Mouse (Mus musculus) urinary bladder, adult 2 months (tissue): Measurements from ENCODE around the gene Eif3i. TPM values are rescaled to one million over a fixed set of nuclear protein-coding genes. Genes with fewer than 3 reads are reported as not detected.
A peak's percentile ranks its signal among the peaks of the same experiment; 100 is the strongest.

ENCODE experiments used
- DNase-seq: peaks from one replicate; pipeline ENCODE4 v3.0.0; 2022; ENCODE audit warnings: low spot score
- polyA plus RNA-seq: library from polyadenylated mRNA; depleted of rRNA; stranded (reverse); fragments of >200 nt; gene quantifications from 2 replicates; pipeline ENCODE4 v1.2.3, GENCODE M21; 2012

Eif3i gene
- polyA plus RNA-seq, 1 experiment, result 264 TPM

DNA sequence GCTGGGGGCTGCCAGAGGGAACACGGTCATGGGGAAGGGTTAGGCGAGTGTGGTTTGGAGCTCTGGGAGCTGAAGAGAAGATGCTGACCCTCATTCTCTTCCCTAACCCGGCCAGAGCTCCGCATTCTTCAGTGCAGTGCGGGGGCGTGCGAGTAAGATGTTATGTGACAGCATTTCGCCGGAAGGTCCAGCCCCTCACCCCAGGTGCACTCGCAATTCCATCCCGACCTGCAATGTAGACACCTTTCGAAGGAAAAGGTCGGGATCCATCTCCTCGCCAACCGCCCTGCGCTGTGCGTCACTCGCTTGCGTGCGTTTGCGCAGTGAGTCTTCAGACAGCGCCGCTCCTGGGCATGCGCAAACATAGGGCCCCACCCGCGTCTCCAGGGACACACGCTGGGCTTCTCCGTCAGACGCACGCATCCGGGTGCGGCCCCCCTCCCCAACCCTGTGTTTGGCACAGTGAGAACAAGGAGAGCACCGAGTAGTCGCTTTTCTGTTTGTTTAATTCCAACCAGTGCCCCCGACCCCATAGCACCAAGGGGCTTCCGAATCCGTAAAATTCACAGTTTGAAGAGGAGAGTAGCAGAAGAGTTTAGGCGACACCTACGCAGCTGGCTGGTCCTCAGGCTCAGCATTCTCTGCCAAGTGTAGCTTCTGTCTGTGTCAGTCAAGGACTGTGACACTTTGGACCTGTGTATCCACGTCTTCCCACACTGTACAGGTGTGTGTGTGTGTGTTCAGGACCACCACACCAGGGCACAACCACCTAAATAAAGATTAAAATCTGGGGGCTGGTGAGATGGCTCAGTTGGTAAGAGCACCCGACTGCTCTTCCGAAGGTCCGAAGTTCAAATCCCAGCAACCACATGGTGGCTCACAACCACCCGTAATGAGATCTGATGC lies 18.6 kb upstream of the Eif3i start, which contains the start of gene Iqcc:
Gene Iqcc, minus strand, starts transcription at position 314 of the 906 bp plus-strand sequence.
- DNase-seq, result peak; percentile 86

DNA sequence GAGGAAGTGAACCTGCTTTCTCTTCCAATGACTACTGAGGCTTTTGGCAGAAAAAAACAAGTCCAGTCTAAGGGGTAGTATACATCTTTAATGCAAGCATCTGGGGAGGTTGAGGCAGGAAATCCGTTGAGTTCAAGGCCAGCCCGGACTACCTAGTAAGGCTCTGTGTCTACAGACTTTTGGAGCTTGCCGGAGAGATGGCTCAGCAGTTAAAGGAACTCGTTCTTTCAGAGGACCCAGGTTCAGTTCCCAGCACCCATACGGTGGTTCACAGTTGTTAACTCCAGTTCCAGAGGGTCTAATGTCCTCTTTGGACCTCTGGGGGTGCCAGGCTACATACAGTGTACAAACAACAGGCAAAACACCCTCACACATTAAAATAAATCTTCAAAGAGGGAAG lies 17.6 kb upstream of the Eif3i start:
- DNase-seq, result no peak

DNA sequence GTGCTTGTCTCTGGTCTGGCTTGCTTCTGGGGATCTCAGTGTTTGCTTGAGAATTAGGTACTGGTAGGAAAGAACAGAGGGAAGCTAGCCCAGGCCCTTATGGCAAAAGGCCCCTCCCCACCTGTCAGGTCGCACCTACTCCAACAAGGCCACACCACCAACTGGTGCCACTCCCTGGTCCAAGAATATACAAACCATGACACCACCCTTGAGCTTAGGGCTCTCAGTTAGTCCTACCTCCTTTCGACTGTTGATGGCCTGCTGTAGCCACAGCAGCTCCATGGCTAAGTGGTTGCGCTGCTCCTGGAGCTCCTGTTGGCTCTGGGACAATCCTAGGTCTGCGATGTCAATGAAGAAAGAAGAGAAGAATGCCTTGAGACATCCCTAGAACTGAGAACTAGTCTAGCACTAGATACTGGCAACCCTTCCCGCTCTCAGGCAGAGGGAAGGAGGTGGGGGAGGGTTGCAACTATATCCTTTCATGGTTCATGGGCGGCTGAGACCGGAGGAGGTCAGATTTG lies 16.7 kb upstream of the Eif3i start:
- no peak for DNase-seq

DNA sequence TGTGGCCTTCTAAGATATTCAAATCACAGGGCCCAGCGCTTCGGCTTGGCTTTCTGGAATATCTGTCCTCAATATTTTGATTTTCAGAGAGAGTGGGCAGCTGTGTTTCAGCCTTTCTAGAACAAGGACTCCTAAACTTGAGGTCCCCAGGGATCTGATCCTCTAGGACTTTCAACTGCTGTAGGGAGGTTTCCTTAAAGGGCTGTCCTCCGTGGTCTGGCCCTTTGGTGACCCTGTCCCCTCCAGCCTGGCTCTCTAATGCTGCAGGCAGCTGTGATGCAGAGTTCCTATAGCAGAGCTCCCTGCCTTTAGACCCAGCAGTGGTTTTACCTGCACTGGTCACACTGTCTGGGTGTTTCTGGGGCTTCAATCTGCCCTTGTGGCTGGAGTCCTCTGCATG lies 16.2 kb upstream of the Eif3i start:
- DNase-seq, result no peak

DNA sequence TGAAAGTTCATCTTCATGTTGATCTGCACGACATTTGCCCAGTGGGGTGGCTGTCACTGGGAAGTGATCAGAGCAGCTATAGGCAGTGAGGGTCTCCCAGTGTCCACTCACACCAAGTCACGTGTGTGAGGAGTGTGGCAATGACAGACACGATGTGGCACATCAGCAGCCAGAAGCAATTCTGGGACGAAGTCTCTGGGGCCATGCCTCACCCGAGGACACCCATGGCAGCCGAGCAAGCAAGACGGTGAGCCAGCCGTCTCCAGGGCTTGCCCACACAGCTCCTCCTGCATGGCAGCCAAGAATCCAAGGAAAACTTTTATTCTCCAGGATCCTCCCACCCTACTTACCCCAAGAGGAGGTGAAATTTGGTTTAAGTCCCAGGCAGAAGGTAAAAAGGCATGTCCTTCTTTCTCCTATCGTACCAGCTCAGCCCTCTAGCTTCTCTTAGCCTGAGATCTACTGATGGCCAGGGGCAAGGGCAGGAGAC lies 15.4 kb upstream of the Eif3i start:
- no peak for DNase-seq

DNA sequence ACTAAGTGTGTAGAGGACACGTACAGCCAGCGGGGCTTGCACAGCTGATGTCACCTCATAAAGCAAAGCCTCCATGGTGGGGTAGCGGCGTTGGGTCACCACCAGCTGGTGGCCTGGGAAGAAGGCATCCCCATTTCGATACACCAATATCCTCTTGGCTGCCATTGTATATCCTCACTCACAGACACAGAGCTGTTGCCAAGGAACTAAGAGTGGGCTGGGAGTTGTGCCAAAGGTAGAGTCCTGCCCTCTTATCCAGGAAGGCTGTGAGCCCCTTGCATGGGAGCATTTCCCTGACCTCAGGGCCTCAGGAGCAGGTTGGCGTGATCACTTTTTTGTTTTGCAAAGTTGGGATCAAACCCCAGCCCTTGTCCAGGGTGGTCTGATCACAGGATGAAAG lies 13.6 kb upstream of the Eif3i start, which contains the start of gene Dcdc2b:
Gene Dcdc2b, minus strand, starts transcription at position 165 of the 400 bp plus-strand sequence.
- no peak for DNase-seq

DNA sequence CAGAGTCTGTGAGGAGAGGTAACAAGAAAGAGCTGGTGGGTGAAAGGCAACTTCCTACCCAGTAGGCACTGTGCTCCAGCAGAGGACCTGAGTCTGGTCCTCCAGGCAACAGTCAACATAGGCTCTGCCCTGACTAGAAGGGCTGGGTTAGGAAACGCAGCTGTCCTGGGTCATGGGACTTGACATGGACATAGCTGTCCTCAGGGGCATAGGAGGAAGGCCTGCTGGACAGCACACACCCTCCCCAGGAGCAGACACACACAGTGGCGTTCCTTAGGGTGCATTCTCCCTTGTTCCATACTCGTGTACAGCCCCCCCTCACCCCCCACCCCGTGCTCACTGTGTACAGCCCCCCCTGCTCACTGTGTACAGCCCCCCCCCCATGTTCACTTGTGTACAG lies 10.0 kb upstream of the Eif3i start:
- DNase-seq, result no peak

DNA sequence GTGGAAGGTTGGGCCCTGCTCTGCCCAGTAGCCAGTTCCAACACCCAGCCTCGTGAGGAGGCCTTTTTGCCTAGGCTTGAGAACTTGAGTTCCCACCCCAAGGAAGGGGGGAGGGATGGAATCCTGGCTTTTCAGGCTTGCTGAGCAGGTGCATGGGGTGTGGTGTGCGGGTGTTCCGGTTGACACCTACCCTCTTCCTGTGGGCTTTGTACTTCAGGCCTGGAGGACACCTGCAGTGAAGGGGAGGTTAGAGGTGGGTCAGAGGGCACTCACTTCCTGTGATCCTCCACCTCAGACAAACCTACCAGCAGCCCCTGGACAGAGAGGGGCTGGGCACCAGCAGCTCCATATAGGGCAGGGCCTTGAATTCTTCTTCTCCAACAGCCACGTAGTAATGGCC lies 9.6 kb upstream of the Eif3i start:
- DNase-seq, result no peak

DNA sequence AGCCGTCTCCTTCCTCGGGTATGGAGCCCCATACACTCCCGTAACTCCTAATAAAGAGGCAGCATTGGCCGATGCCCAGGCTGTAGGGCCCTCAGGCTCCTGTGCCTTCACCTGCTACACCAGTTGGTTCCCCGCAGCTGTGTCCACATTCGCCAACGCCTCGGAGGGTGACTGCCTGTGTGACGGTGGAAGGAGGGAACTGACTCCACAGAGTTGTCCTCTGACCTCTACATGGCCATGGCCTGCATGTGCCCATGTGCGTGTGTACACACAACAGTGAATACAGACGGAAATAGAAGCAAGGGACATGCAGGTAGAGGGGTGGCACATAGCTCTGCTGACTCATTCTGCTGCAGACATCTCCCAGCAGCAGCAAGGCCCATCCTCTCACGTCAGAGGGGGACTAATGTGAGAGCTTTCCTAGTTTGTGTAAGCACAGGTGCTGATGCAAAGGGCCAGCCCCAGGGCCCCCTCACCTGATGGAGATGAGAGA lies 8.7 kb upstream of the Eif3i start:
- DNase-seq, result no peak

DNA sequence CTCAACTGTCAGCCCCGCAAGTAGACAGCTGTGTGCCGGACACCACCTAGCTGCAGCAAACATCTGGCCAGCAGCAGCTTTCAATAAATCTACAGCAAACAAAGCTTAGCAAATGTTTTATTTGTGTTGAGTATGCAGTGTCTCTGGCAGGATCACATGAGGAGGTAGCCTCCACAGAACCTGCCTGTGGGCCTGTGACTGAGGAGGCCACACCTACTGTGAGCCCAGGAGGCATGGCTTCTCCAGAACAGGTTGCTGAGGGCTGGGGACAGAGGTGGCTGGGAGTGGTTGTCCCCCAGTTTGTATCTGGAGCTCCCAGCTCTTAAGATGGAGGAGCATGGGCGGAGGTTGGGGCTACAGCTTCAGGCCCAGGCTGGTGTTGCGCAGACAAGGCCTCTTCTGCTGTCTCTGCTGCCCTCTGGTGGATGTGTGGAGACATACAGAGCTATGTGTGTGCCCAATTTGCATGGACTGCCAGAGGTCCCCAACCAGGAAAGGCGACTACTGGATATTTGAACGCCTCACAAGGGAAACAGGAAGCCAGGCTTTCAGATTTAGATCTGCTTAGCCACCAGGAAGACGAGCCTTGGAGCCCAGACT lies 8.1 kb upstream of the Eif3i start:
- no peak for DNase-seq

DNA sequence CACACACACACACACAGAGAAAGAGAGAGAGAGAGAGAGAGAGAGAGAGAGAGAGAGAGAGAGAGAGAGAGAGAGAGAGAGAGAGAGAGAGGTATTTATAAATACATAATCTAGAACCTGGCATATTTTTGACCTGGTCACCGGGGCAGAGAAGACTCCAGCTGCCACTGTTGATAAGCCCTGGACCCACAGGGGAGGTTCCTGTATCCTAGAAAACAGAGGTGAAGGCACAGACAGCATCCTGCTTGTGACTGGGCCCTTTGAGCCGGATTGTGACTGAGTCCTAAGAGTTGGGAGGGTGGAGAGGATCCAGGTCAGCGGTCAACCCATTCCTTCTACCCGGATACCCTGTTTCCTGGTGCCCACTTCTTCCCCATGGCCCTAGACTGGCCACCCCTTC lies 11.6 kb downstream of the Eif3i start:
- DNase-seq, result no peak

DNA sequence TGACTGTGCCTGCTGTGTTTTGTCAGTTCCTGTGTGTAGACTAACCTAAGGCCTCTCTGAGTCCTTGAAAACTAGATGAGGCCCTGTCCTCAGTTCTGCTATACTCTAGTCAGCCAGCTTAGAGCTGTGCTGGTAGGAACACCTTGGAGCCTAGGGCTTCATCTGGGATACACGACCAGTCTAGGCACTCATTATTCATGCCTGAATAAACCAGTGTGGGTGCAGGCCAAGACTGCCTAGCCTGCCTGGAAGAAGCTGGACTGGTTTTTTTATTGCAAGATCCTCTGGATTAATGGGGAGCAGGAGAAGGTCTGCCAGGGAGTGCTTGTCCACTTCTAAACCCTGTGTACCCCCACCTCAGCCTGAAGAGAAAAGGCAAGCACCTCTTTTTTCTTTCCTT lies 13.5 kb downstream of the Eif3i start:
- no peak for DNase-seq

DNA sequence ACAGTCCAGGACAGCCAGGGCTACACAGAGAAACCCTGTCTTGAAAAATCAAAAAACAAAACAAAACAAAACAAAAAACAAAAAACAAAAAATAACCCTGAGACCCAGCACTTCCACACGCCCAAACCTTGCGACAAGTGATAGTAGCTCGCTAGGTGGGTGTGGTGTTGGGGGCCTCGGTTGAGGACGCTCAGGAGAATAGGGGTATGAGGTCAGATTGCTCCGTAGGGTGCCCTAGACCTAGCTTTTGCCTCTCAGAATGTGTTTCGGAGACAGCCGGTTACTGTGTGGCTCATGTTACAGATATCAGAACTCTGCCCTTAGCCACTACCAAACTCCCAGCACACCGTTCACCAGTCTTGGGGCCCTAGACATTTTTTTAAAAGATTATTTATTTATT lies 14.7 kb downstream of the Eif3i start:
- no peak for DNase-seq

DNA sequence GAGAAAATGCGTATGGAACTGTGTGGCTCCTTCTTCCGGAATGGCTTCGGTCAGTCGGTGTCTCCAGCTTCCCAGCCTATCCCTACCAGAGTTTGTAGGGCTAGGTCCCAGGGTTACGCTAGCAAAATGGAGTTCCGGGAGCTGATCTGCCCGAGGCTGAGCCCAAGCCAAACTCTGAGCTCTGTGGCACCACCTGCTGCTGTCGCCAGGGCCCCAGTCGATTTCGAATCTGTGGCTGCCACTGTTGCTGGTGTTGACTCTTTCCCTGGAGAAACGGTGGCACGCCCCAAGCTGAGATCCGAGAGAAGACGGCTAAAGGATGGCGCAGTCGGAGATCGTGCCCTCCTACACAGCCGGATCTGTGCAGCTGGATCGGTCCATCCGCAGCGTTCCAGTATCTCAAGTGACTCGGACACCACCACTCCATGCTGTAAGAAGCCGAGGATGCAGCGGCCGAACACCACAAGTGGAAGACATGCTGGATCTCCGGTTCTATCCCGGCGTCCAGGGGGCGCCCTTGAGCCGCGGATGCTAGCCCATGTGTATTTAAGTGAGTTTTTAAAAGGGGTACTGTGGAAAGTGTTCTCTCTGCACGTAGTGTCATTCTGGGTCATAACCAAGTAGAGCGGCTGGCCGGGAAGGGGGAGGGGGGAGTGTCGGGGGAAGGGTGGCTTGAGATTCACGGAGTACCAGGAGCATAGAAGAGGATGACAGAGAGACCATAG lies 15.4 kb downstream of the Eif3i start:
- peak; percentile 78 for DNase-seq

DNA sequence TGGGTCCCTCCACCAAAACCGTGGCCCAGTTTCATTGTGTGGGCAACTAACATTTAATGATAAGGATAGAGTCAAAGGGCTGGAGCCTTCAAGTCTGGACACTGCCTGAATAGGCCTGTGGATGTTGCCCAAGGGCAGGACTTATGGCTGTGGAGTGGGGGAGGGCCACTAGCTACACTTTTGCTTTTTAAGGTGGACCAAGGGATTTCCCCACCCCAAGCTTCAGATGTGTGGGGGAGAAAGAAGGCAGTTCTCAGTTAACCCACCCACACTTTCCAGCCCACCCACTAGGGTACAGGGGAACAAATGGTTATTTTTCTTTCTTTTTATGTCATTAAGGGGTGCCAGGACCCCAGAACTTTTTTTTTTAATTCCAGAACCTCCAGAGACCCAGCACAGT lies 16.1 kb downstream of the Eif3i start:
- no peak for DNase-seq

DNA sequence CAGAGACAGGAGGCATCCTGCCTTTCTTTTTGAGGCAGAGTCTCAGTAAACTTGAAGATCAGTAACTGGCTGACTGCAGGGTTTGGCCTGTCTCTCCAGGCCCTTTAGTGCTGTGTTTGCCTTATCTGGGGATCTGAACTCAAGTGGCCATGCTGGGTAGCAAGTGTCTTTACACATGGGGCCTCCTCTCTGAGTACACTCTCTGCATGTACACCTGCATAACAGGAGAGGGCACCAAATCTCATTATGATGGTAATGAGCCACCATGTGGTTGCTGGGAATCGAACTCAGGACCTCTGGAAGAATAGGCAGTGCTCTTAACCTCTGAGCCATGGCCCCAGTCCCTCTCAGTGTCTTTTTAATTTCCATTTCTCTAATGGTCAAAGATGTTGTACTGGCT lies 18.2 kb downstream of the Eif3i start:
- DNase-seq, result no peak

DNA sequence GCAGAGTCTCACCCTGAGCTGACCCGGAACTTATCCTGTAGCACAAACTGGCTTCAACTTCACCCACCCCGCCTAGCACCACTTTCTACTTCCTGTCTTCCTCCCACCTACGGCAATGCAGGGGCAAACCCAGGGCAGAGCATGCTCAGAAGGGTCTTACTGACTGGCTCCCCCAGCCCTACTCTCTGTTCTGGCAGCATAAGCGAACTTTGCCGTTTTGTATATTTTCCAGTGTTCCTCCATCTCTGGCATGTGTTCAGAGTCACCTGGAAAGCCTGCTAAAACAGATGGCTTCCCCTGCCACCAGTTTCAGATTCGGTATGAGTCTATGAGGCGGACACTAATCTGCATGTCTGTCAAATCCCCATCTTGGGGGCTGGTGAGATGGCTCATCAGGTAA lies 20.1 kb downstream of the Eif3i start:
- DNase-seq, result no peak

DNA sequence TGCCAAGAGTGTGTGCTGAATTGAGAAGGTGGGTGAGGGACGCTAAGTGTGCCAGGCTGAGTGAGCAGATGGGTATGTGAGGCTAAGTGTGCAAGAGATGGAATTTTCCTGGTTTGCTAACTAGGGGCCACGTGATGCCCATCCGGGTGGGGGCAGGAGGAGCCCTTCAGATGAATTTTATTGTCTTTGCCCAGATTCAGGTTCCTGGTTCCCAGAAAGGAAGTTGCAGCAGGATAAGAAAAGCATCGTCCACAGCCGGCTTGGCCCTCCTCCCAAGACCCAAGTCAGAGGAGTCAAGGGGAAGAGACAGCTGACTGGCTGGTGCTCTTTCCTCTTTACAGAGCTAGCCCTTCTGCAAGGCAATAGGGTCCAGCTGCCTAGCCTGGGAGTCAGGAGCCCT lies 22.0 kb downstream of the Eif3i start, which contains the start of gene Fam167b:
Gene Fam167b, minus strand, starts transcription at position 84 of the 400 bp plus-strand sequence.
- DNase-seq, result no peak

DNA sequence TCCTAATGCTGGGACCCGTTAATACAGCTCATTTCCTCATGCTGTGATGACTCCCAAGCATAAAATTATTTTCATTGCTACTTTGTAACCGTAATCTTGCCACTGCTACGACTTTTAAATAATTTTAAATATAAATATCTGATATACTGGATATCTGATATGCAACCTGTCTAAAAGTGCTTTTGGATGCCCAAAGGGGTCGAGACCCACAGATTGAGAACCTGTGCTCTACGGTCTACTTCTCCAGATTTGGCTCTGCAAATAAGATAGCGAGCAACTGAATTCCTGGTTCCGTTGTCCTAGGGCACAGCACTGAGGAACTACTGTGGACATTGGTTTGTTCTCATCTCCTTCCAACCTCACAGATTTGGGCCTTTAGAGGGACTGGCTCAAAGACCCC lies 22.8 kb downstream of the Eif3i start:
- no peak for DNase-seq

DNA sequence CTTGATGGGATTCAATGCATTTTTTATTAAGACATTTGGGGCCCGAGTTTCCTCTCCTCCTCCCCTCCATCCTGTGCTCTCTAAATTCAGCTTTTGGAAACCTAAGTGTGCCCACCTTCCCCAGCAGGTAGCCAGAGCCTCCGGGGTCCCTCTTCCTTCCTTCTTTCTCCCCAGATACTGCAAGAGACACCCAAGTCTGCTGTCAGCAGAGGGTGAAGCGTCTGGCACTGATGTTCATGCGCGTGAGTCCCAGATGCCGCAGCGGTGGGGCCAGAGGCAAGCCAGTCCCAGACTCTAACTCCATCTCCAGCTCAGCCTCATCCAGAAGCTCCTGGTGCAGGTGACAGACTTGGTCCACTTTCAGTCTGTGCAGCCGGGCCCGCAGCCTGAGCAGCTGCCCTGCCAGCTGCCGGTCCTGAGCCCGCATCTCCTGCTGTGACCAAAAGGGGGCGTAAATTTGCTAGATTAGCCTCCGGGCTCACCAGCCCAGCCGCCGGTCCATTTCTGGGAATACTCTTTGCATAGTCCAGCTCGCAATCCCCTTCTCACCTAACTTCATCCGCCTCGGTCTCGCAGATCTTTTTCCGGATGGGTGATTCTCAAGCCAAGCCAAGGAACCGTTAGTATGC lies 23.5 kb downstream of the Eif3i start:
- peak; percentile 44 for DNase-seq

DNA sequence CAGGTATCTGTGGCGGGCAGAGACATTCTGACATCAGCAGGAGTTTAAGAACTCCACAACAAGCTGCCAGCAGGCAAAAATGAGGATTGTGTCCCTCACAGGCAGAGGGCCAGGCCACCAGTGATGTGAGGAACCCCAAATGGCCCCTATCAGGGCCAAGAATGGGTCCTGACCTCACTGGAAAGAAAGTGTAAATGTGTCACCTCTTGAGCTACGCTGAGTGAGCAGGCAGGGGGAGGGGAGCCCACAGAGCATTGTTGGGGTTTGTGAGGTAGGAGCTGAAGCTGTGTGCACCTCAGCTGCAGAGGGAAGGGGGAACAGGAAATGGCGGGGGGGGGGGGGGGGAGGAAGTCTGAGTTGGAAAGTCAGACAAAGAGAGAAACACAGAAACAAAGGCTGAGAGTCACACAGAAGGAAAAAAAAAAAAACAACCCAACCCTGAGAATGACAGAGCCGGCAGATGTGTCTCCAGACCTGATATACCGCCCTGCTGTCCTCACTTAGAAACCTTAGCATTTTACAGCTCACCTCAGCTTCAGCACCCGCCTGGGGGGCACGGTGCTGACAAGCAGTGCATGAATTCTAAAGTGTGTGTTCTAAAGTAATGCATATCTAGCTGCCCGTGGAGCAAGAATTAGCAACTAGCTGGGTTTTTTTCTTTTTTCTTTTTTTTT lies 25.1 kb downstream of the Eif3i start:
- DNase-seq, result no peak
